Mouse (Mus musculus): ENCODE data around the gene Fgfr2.
A peak's percentile ranks its signal among the peaks of the same experiment; 100 is the strongest.

Fgfr2 gene

DNA sequence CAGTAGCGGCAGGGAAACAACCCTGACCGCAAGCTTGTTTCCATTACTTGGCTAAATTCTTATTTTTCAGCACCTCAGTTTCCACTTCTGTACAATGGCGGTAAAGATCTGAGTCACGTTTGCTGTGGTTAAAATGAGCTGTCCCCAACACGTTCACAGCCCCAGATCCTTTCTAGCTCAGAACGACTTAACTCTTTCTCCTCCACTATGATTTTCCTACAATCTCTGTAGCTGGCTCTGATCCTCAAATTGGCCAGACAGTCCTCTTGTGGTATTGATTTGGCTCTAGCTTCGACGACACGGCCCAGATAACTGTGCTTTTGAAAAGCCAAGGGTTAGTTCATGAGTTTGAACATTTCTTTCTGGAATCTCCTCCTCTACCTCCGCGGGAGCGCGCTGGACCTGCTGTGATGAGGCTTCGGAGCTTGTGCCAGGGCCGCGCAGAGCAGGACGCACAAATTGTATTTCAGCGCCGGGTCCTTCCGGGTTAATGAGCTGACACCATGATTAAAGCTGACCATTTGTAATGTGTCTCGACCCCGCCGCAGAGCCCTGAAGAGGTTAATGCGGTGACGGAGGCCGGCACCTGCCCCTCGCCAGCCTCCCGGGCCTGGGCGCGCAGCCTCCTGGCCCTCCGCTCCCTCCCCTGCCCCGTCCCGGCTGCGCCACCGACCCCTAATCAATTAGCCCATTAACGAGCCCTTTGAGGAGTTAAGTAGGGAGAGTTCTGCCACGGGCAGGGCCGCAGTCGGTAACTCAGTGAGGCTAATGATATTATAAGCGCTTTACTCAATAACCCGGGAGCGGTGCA, 1571.0 kb downstream of the Fgfr2 start:
- peak; percentile 2 for DNase-seq

DNA sequence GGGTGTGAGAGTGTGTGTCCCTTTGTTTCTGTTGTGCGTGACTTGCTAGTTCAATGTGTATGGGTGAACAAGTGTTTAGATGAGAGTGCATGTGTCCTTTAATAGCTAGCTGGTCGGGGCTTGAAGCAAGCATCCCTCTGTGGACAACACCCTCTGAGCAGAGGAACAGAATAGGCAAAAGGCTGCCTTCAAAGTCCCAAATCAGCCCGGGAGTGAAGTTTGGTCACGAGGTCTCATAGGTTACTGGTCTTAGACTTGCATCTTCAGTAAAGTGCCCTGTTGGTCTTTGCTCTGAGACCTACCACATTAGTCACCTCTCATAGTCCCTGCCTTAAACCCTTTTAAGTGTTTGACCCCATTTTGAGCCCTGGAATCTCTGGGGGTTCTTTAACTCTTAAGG, 1571.7 kb downstream of the Fgfr2 start:
- DNase-seq = peak; percentile 4

DNA sequence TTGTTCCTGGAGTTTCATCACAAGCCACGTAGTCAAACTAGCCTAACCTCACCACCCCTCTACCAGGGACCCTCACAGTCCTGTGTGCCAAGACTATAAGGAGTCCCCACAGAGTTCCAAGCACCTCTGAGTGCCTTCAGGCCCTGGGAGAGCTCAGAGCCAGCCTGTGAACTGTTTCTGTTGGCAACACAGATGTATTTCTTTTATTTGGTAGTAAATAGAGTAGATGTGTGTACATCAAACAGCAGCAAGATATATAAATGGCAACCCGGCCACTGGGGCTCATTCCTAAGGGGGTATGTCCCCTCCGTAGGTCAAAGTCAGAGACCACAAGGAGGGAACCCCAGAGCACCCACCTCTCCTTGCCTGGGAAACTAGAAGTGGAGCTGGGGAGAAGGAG, 1574.7 kb downstream of the Fgfr2 start, which contains the start of gene Hmx2:
TSS of gene Hmx2 (plus strand) at position 301 of the 400 bp plus-strand sequence.
- DNase-seq = no peak

DNA sequence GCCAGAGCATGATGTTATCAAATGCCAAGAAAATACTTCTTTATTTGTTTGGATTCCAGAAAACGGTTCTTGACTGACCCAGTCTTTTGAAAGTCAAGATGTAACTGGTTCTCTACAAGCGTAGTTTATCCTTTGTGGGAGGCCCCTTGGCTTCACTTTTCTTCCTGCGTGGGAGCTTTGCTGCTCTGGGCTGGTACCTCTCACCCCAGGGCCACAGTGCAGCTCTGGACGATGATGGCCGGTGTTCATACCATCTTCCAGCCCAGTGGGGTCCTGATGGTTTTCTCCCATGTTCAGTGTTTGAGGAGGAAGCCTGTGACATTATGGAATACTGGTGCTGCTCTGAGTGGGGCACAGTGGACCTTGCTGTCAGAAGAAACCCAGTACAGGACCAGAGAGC, 1575.7 kb downstream of the Fgfr2 start:
- peak; percentile 3 for DNase-seq

DNA sequence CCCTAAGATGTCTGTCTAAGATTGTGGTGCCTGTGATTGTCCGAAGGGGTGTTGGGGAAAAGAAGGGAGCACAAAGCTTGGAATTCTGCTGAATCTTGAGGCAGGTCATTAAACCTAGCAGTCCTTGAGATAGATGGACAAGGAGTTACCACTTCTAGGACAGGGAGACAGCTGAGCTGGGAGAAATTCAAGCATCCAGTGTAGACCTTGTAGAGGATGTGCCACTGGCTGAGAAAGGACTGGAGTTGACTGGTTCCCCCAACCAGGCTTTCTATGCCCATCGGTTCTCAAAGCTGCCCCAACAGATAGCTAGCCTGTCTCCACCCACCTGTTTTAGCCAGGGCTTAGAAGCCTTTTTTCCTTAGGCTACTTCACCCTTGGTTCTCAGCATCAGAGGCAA, 1576.7 kb downstream of the Fgfr2 start:
- DNase-seq = no peak

DNA sequence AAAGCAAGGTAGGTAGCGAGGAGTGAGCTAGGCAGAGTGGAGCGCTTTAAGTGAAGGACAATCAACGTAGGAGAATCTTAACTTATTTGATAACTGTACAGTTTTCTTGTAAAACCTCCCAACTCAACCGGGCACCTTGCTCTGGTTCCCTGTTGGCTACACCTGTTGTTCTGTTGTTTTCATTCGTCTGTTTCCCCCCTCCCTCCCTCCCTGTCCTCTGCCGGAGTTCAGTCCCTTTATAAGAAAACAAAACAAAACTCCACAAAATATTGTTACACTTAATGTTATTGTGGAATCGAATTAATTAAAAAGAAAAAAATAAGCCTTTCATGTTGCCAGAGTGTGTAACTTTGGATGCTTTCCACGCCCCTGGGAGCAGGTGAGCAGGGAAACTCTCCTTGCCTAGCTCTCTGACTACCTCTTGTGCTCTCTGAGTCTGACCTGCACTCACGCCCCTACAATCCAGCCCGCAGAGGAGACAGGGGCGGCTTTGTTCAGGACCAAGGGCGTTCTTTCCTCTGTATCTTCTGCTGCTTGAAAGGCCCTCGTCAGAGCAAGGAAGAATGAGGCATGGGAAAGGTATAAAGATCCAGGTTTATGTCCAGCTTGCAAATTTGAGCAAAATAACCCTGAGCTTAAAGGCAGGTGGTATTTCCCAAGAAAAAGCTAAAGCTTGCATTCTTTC, 1577.3 kb downstream of the Fgfr2 start:
- DNase-seq = no peak

DNA sequence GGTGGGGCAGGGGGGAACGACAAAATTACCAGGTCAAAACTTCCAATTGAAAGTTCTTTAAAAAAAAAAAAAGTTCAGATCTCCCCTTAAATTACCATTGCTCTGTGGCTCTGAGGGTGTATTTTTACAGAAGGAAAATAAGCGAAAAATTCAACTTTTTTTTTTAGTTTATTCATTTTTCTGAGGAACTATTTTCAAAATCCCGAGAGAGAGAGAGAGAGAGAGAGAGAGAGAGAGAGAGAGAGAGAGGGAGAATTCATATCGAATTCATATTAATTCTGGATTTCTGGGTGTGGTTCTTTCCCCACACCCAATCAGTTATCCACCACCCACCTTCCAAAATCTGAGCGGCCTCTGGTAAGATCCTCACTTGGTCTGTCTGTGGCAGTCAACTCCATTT, 1578.3 kb downstream of the Fgfr2 start:
- DNase-seq = no peak

DNA sequence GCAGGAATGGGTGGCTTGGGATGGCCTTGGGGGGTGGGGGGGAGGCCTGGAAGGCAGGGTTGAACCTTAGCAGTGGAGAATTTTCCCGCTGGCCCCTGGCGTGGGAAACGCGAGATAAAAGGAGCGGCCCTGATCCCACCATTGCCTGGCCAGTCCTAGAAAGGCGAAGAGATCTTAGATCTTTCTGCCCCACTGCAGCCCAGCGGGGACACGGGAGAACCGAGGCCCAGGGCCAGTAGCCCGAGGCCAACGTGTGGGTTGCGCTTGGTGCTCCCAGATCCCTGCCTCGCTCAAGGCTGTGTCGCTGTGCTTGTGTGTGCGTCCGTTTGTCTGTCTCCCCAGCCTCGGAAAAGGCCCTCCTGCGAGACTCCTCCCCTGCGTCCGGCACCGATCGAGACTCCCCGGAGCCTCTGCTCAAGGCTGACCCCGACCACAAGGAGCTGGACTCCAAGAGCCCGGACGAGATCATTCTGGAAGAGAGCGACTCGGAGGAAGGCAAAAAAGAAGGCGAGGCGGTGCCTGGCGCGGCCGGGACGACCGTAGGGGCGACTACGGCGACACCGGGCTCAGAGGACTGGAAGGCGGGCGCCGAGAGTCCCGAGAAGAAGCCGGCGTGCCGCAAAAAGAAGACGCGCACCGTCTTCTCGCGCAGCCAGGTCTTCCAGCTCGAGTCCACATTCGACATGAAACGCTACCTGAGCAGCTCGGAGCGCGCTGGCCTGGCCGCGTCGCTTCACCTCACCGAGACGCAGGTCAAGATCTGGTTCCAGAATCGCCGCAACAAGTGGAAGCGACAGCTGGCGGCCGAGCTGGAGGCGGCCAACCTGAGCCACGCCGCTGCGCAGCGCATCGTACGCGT, 1579.3 kb downstream of the Fgfr2 start:
- peak; percentile 38 for DNase-seq

DNA sequence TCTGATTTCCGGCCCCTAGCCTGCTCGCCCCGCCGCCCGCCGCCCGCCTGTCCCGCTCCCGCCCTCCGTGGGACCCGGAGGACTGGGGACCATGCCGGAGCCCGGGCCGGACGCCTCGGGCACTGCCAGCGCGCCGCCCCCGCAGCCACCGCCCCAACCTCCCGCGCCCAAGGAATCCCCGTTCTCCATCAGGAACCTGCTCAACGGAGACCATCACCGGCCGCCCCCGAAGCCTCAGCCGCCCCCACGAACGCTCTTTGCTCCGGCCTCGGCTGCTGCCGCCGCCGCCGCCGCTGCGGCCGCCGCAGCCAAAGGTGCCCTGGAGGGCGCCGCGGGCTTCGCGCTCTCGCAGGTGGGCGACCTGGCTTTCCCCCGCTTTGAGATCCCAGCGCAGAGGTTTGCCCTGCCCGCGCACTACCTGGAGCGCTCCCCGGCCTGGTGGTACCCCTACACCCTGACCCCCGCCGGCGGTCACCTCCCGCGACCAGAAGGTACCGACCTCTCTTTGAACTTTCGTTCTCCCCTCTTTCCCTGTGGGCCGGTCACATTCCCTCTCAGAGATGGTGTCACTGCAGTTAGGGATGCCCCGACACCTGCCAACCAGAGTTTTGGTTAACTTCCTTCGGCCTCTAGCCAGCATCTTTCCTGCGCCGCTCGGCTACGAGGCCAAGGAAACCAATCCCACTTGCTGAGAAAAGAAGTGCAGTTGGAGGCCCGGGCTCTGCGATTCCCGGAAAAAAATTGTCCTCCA, 1580.1 kb downstream of the Fgfr2 start:
- peak; percentile 13 for DNase-seq

DNA sequence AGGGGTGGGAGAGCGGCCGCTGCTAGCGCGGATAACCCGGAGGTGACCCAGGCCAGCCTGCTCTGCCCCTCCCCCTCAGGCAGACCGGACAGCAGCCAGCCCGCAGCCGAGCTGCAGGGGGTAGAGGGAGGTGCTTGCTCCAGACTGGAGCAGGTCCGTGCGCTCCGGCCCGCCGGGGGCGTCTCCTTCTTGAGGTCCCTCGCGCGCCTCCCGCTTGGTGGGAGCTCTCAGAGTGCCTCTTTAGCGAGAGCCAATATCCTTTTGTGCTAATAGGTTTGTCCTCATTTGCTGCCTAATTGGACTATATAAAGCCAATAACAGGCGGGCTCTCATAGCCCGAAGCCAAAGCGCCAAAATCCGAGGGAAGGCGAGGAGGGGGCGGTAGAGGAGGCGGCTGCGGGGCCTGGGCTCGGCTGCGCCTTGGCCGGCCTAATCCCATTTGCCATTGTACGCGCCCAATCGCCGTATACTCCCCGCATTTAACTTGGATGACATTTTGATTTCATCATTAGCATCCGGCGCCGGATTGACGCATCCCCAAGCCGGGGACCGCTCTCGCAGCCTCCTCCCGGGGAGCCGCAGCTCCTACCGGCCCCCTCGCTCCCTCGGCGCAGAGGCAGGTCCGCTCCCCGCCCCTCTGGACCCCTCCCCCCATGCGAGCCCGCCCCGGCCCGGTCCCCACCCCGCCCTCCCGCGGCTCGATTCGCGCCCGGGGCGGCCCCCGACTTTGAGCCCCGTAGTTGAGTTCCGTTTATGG, 1580.9 kb downstream of the Fgfr2 start, which contains the start of gene Hmx3:
TSS of gene Hmx3 (plus strand) at position 753 of the 757 bp plus-strand sequence.
- peak; percentile 16 for DNase-seq

DNA sequence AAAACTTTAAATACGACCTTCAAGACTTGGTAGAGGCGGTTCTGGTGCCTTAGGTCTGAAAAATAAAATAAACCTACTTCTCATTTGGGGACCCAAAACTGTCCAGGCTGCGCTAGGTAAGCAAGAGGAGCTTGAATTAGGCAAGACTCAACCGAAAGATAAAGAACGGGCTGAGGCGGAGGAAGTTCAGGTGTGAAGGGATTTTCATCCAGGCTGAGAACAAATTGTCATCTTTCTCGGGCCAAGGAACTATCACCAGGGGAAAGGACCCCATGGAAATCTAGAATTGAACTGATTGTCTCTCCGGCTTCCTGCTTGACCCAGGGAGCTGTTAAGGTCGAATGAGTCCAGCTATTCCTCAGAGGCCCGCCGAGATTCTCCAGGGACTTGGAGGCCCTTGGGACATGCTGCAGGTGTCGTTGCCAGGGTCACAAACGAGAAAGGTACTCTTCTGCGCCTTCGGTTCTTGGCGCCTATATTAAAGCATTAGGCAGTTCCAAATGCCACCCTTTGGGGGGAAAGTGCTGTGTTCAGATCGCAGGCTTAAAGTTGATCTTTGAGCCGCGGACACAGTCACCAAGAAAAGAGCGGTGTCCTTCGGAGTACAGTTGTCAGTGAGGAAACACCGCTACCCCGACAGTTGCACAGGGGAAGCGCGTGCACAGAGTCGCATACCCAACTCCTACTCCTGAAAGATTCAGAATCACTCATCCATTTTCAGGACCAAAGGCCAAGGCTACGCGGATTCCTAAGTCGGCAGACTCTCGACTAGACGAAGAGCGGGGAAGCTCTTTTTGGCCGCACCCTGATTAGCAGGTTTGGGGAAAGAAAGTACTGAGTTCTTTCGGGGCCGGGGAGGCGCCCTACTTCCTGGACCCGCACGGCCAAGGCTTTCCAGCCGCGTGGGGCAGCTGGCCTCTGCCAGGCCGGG, 1581.7 kb downstream of the Fgfr2 start:
- DNase-seq = peak; percentile 11

DNA sequence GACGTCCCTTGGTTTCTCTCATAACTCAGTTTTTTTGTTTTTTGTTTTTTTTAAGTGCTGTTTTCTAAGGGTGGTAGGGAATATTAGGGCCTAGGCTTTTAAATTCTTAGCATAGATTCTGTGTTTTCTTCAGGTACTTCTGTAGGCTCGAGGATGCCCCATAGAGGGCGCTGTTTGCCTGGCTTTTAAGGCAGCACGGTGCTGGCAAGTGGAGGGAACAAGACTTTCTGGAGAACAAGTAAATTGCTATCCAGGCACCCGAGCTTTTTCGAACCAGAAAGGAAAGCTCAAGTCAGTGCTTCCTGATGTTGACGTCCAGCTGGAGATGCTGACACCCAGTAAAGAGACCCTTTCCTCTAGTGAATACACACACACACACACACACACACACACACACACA, 1583.2 kb downstream of the Fgfr2 start:
- peak; percentile 88 for DNase-seq

DNA sequence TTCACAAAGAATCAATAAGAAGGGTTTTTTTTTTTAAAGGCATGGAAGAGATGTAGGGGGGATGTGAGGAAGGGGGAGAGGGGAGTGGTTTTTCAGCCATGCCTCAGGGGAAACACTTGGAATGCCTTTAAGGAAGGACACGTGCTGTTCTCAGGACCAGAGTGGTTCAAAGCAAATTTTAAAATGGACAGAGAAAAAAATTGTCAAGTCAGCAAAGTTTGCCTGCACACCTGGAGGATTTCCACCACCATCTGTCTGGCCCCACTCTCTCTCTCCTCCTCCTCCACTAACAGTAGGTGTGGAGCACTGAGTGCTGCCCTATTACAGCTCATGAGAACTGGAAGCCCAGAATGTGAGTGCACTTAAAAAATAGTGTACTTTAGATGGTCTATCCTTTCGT, 1619.4 kb downstream of the Fgfr2 start:
- DNase-seq = no peak

DNA sequence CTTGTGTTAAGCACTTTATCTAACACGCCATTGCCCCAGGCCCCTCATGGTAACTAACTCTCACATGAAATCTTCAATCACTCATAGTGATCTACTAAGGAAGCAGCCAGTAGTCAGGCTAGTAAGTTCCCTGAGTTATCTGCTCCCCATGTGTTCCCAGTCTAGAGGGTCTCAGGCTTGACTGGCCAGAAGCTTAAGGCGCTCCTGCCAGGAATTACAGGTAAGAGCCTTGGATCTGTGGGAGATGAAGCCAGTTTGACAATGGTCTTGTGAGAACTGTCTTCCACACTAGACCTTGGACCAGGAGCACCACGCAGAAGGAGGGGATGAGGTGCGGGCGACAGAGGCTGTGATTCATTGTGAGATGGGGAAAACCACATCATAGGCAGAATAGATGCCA, 1644.7 kb downstream of the Fgfr2 start:
- no peak for DNase-seq

DNA sequence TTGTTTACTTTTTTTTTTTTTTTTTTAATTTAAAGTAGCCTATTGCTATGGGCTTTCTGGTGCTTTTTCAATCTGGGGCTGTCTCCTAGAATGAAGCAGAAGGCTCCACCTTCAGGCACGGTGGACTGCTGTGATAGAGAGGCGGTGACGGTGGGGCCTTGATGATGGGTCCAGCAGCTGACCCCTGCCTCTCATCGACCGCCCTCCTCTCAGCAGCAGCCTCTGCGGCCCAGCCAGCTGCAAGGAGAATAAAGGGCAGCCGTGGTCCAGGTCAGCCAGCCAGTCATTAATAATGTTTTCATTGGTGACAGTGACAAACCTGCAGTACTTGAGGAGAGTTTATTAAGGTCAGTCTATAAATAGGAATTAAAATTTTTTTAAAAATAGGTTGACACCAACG, 1646.0 kb downstream of the Fgfr2 start:
- no peak for DNase-seq

DNA sequence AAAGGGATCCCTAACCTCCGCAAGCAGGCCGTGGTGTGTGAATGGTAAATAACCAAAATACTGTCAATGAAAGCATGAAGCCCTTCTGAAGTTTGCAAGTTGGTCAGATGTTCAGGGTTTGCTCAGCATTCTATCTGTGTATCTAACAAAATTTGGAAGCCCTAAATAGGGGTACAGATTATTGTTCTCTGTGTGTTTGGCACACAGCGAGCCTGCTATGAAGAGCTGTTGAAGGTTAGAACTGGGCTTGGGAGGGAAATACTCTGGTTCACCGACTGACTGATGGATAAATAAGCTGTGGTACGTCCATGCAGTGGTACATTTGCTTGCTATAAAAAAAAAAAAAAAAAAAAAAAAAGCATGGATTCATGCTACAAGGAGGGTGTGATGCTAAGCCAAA, 1651.6 kb downstream of the Fgfr2 start:
- DNase-seq = no peak

DNA sequence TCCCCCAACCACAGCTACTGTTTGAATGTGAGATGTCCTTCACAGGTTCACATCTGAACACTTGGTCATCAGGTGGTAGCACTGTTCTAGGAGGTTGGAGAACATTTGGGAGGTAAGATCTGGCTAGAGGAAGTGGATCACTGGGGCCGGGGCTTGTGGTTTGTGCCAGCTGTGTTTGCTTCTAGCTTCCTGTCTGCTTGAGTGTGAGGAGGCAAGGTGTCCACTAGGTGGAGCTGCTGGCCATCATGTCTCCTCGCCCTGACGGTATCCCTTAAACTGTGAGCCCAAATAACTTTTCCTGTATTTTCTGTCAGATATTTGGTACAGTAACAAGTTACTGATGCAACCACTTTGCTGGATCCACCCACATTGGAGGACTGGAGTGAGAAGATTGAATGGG, 1653.6 kb downstream of the Fgfr2 start:
- DNase-seq = no peak

DNA sequence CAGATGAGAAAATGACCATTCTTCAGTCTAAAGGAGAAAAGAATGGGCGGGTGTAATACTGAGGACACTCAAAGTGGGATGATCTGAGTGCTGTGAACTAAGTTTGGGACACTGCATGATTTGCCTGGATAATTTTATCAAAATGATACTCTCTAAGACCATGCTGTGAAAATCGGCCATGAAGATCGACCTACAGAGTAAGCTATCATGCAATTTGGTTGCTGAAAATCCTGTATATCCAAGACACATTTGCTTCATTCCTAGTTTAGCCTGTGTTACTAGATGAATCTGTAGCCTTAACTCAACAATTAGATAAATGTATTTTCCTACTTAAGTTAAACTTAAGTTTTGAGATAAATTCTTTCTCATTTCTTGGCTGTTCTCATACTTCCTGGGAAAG, 1655.8 kb downstream of the Fgfr2 start:
- DNase-seq = no peak

DNA sequence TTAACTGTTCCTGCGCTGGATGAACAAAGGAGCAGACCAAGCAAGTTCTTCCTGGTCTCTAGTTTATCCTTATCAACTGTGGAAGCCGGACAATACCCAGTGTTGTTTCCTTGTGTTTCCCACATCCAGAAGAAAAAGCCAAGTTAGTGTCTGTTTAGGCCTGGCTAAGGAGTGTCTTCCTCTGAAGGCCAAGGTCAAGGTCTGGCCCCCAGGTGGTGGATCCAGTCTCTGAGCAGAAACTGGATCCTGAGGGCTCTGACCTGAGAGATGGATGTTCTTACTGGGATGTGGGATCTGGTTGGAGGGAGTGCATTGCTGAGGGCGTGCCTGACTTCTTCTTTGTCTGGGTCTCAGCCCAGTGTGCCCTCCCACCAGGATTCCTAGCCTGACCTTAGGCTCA, 1657.4 kb downstream of the Fgfr2 start:
- DNase-seq = no peak

DNA sequence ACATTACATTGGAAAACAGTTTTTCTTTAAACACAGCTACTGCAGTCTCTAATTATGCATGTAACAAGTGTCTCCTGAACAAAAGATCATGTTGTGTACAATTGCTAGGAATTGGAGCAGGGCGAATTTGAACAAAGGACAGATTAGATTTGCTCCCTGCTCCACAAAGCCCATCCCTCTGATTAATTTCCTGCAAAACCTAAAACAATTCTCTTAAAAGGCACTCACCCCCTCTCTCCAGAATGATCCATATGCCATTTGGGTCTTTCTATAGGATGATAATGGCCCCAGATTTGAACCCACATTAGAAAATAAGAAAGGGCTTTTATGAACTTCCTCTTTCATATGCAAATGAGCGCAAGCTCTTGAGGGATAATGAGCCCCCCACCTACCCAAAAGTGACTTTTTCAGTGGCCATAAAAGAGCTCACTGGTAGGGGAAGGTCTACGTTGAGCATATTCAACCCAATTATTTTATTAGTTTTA, 1658.0 kb downstream of the Fgfr2 start:
- no peak for DNase-seq

DNA sequence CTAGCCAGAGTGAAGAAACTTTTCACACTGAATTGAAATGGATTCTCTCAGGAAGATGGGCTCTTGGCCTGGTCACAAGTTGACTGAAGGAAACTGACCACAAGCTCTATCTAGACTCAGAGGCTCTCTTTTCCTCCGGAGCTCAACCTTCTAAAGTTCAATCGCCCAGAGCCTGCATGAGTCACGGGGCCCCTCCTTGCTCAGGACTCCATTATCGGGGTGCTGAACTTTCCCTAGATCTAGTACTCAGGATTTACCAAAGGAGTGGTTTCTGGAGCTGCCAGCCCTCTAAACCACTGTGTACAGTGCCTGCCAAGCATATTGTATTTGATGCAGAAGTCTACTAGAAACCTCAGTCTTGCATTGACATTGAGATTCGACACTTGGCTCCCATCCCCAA, 1666.4 kb downstream of the Fgfr2 start:
- no peak for DNase-seq

Measured in kidney, adult 18-20 months (tissue).